Mouse (Mus musculus): ENCODE measurements around the gene Mfap1b. TPM values are rescaled to one million over a fixed set of nuclear protein-coding genes. Genes with fewer than 3 reads are reported as not detected.
"Not testable (repeated sequence)": the region's sequence is repeated elsewhere in the genome, so short reads cannot be mapped to it uniquely, and the experiment has no call there.

Gene Mfap1b
- total RNA-seq, 2 experiments from 2014 or later, result 17.4 to 21.8 TPM

DNA sequence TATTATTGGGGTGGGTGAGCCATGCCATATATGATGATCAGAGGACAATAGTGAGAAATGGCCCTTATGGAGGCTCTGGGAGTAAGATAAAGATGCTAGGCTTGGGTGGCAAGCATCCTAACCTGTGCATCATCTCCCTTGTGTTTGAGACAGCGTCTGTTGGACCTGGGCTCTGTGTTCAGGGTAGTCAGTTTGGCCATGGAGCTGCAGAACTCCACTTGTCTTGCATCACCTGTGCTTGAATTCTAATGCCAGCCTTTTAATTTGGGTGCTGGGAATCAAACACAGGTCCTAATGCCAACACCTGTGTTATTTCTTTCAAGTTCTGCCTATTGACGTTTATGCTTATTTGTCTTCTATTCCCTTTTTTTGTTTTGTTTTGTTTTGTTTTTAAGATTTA lies 1.4 kb upstream of the Mfap1b start:
- DNase-seq; intact Hi-C loops (cut with DNase I): not testable (repeated sequence)

DNA sequence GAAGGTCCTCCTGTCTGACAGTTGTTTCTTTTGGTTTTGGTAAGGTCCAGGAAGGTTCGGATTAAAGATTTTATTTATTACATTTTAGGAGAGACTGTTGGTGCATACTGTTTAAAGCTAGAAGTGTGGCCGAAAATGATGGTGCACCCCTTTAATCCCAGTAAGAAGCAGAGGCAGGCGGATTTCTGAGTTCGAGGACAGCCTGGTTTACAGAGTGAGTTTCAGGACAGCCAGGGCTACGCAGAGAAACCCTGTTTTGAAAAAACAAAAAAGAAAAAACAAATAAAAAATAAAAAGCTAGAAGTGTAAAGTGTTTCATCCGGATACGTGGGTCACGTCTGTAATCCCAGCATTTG lies 291 bp upstream of the Mfap1b start:
- intact Hi-C loops (cut with DNase I), result no loop called here
- no peak for DNase-seq

DNA sequence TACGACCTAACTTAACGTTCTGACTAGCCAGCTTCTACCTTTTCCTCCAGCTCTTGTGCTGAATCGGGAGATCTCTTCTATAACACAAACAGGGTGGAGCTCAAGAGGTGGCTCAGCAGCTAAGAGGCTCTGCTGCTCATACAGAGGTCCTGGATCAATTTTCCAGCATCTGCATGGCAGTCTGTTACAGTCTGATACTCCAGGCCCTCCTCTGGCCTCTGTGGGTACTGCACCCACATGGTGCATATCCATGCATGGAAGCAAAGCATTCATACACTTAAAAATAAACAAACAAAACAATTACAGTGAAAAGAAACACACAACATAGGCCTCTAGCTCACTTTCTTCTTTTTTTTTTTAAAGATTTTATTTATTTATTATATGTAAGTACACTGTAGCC lies 1.1 kb downstream of the Mfap1b start:
- DNase-seq; intact Hi-C loops (cut with DNase I): not testable (repeated sequence)

DNA sequence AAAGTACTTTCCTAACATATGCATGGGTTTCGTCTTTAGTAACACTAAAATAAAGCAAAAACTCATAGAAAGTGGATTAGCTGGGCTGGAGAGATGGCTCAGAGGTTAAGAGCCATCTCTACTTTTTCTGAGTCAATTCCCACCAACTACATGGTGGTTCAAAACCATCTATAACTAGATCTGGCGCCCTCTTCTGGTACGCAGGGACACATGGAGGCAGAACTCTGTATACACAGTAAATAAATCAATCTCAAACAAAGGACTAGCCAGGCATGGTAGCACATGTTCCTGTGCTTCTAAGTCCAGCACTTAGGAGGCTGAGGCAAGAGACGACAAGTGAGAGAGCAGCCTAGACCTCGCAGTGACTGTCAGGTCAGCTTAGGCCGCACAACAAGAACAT lies 4.9 kb downstream of the Mfap1b start:
- DNase-seq; intact Hi-C loops (cut with DNase I): not testable (repeated sequence)

DNA sequence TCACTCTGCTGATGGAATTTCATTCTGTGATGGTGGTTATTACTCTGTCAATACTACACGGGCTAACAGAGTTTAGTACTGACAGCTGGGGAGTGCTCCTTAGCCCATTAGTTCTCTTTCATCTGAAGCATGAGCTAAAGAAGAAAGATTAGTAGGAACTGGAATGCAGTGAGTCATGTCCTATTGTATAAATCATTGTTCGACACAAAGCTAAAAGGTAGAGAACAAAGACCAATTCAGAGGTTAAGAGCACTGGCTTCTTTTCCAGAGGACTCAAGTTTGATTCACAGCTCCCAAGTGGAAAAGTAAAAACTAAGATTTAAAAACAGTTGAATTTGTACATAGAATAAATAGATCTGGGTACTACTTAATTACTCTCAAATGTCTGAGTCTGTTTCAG lies 13.8 kb downstream of the Mfap1b start:
- intact Hi-C loops (cut with DNase I), result no loop called here

DNA sequence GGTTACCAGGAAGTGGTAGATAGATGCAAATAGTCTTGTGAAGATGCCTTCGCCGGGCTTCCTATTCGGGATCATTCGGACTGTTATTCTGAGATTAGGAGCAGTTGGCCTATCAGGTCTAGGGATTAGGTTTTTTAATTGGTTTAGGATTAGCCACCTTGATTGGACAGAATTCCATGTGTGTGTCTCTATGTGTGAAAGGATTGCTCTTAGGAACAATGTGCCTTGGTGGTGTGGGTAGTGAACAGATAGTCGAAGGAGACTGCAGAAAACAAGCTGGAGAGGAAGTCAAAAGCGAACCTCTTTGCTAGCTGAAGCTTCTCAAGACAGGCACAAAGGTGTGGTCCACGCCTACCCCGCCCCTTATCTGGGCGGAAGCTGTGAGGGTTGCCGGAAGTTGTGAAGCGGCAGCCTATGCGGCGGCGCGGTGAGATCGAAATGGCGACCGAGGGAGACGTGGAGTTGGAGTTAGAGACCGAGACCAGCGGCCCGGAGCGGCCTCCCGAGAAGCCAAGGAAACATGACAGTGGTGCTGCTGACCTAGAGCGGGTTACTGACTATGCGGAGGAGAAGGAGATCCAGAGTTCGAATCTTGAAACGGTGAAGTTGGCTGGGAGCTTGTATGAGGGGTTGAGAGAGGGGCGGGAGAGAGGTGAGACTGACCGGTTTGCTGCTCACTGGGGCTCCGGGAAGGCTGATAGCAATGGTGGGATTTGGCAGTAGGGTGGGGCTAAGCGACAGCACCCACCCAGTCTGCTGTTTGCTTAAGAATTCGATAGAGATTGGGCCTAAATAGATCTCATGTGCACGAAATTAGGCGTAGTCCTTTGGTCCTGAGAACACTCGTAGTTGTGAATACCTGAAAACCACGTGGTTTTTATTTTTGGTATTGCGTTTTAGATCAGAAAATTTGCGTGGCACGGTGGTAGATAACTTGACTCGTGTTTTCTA lies 16.9 kb downstream of the Mfap1b start, which contains the start of gene Serinc4:
Gene Serinc4 (minus strand): TSS at position 90 of the 951 bp plus-strand sequence.
- DNase-seq, result peak; percentile 70 to 73
- intact Hi-C loops (cut with DNase I), result no loop called here

More for the DNA sequence above, 13.8 kb downstream of the Mfap1b start:
- DNase-seq, result no peak

DNA sequence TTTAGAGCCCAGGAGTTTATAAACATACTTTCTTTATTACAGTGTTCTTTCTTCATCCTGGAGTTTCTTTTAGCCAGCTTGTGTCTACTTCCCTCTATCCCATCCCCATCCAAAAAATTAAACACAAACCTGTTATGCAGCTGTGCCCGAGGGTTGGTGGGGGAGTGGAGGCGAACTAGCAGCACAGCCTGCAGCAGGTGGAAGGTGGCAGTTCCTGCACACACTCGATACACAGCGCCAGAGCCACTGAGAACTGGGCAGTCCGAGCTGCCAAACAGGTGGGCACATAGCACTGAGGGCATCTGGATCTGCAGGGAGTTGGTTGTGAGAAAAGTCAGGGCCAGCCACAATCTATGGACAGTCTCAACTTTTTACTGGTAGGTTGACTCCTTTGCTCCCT lies 18.3 kb downstream of the Mfap1b start:
- DNase-seq, result no peak
- intact Hi-C loops (cut with DNase I), result no loop called here

DNA sequence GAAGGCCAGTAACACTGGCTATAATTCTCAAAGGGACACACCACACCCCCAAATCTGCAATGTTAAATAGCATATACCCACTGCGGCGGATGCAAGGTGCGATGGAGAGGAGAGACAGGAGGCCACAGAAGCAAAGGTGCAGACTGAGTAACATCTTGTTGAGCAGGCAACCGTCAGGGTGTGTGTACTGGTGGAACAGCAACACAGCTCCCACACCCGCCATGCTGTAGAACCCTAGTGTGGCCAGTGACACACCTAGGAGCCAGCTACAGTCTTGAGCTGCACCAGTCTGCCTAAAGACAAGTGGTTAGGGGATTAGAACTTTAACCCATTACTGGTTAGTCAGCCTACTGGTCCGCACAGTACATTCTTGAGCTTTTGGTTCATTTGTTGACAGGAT lies 19.9 kb downstream of the Mfap1b start:
- intact Hi-C loops (cut with DNase I), result no loop called here
- DNase-seq, result no peak

DNA sequence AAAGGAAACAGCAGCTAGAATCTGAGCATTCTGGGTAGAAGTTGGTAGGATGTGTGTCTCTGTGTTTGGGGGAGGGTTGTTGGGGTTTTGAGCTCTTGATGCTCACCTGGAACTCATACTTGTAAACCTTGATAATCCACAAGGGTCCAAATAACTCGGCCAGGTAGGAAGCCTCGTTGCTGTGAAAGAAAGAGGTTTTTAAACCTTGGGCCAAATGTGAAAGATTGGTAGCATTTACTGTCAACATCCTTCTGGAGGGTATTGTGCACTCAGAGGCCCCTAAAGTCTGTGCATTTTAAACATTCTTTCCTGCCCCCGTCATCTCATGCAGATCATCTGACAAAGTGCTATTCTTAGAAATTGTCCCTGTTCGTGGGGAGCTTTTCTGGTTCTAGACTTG lies 20.9 kb downstream of the Mfap1b start, which contains the start of gene Hypk:
Gene Hypk (plus strand): TSS at position 301 of the 400 bp plus-strand sequence.
- no peak for DNase-seq

DNA sequence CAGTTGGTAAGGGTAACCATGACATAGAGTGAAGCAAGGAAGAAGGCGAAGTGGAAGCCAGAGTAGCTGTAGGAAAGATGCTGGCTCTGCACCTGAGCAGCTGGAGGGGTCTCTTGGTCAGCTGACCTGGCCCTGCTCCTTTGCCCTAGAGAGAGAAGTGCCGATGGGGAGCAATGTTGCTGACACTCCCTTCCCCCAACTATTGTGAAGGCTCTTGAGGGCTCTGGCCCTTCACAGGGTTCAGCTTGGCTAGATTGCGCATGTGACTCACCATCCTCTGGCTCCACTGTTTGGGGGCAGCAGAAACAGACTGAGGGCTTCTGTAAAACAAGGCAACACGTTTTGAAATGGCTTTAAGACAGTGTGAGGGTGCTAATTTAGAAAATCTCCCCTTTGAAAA lies 21.5 kb downstream of the Mfap1b start:
- intact Hi-C loops (cut with DNase I), result no loop called here
- DNase-seq, result no peak

More for the DNA sequence above, 20.9 kb downstream of the Mfap1b start, which contains the start of gene Hypk:
- intact Hi-C loops (cut with DNase I), result no loop called here

DNA sequence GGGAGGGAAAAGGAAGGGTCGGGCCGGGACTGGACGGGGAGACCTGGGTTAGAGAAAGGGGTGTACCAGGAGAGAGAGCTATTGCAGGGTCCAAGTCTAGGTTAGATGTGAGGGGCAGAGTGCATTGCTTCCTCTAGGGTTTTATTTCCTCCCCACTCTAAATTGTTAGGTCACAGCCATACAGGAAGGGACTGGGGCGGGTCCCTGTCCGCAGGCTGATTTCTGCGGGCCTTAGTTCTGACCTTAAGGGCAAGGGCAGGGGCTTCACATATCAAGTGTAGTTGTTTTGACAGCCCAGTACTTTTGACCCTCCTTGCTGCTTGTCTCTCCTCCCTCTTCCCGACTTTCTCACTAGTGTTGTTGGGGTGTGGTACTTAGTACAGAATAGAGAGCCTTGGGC lies 23.8 kb downstream of the Mfap1b start:
- DNase-seq, result no peak
- intact Hi-C loops (cut with DNase I), result no loop called here

DNA sequence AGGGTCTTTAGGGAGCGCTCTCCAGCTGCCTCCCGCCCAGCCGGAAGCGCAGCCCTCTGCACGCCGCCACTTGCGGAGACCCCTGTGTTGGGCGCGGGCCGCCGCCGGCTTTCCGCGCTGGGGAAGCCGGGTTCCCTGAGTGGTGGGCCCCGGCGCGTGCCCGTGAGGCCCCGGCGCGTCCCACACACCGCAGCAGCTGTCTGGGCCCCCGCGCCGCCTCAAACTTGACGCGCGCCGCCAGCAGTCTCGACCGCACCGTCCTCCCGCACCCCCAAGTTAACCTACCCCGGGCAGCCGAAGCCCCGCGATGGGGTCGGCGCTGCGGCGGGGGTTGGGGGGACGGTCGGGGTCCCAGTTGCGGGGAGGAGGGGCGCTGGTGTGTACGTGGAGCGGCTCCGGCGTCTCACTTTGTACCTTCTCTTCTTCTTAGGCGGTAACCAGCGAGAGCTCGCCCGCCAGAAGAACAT lies 24.3 kb downstream of the Mfap1b start:
- intact Hi-C loops (cut with DNase I), result loop anchor here (2.0 kb wide), 1 partner anchor 35 kb away; no protein-coding TSS in a partner anchor
- peak in 1 of 2 experiments; percentile 17 for DNase-seq

DNA sequence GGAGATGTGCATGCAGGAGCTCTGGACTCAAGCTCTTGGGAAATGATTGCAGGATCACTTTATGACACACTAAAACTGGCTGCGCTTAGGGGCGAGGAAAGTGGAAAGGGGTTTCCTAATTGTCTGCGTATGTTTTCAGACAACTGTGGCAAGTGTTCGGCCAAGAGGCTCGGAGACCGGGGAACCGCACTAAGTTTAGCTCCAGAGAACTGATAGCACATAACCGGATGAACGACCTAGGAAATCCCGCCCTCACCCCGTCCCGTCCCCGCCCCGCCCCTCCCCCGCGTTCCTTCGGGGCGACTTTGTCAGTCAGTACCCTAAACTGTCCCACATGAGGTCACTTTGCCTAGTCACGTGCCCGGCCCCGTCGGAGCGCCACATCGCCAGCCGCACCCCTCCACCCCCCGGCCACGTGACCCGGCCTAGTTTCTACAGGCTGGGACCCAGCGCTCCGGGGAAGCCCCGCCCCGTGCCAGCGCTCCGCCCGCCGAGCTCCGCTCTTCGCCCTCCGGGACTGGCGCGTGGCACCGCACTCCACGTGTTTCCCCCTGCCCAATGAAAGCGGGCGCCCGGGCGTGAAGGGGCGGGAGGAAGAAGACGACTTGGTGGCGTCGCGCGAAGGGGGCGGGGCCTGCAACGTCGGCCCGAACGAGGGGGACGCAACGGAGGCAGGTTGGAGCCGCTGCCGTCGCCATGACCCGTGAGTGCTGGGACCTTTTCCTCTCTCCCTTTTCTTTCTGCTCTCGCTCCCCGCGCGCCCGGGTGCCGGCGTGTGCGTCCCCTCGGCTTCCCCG lies 24.9 kb downstream of the Mfap1b start, which contains the start of gene Serf2:
Gene Serf2 (plus strand): TSS at position 457 of the 797 bp plus-strand sequence.
- DNase-seq, result peak; percentile 98 to 100
- intact Hi-C loops (cut with DNase I), result loop anchor here (2.0 kb wide), 1 partner anchor 34 kb away; no protein-coding TSS in a partner anchor

DNA sequence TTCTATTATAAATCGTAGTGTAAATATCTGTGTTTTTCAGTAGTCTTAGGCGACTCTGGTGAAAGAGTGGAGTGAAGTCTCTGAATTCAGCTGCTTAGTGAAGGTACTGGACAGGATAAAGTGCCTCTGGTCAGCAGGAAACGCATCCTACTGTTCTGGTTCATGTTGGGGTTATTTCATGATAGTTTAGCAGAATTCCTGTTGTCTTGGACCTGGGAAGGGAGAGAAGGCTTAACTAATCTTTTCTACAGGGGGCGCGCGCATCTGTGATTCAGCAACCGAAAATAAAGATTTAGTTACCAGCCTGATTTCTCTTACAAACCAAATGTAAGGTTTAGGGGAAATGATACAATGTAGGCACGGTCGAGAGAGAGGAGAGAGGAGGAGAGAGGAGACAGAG lies 25.7 kb downstream of the Mfap1b start:
- intact Hi-C loops (cut with DNase I), result loop anchor here (2.0 kb wide), 1 partner anchor 33 kb away; no protein-coding TSS in a partner anchor
- DNase-seq, result peak in 1 of 2 experiments; percentile 42

DNA sequence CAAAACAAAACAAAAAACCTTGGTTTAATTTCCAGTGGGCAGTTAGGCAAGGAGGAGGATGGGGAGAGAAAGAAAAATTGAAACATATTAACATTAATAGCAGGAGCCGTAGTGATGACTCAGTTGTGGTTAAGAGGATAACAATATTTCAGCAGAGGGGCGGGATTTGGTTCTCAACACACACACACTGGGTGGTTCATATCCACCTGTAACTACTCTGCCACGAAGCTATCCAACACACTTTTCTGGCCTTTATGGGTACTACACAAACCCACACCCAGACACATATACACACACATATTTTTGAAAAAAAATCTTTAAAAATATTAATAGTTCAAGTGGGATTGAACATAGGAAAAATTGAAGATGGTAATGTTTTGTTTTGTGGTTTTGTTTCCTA lies 26.9 kb downstream of the Mfap1b start:
- no peak for DNase-seq
- intact Hi-C loops (cut with DNase I), result no loop called here

DNA sequence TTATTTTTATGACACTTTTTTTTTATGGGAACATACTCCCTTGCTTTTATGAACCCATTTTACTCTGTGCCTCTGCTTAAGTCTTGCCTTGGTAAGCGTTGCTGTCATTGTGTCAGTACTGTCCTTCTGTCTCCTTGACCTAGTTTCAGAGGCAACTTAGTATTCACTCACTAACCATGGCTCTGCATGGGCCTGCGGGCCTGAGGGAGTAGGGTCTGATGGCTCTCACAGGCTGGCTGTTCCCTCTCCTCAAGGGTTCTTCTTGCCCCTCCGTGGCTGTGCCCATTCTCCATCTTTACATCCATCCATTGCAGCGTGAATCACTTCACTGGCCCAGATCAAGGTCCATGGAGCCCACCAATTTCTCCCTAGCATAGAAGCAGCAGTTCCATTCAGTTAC lies 27.4 kb downstream of the Mfap1b start:
- DNase-seq, result no peak
- intact Hi-C loops (cut with DNase I), result no loop called here

DNA sequence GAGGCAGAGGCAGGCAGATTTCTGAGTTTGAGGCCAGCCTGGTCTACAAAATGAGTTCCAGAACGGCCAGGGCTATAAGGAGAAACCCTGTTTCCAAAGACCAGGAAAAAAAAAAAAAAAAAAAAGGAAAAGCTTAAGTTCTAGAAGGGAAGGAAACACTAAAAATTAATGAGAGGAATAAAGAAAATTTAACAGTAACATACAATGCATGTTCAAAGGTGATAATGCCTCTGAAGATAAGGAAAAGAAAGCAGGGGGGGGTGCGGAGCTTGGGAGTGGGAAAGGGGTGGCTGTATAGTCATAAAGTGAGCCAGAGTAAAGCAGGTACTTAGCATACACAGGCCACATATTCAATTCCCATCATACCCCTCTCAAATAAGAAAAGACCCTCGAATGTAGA lies 28.8 kb downstream of the Mfap1b start:
- intact Hi-C loops (cut with DNase I), result no loop called here
- DNase-seq, result no peak

DNA sequence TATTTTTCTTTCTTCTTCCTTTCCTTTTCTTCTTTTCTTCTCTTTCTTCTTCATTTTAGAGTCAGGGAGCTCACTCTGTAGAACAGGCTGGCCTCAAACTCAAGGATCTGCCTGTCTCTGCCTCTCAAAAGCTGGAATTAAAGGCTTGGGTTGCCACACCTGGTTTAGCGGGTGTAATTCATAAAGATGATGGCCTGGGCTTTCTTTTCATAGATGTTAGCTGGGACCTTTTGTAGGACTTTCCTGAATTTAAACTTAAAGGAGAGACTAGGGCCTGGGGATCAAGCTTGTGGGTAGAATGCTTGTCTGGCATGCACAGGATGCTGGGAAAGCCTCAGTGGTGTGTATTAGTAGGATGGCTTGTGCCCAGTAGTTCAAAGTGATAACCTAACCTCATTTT lies 29.7 kb downstream of the Mfap1b start, which contains the start of gene Ell3:
Gene Ell3 (minus strand): TSS at position 101 of the 400 bp plus-strand sequence.
- intact Hi-C loops (cut with DNase I), result no loop called here
- no peak for DNase-seq

DNA sequence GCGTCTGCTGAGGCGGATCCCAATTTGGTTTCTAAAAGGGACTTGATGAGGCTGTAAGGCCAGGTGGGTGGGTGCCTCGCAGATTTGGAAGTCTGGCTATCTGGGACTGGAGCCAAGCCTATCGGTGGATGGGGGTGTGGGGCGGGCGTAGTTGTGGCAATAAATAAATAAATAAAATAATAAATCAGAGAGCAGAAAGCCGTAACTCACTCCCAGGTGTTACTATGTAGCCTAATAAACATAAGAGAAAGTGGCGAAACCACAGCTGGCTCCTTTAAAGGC lies 30.9 kb downstream of the Mfap1b start:
- DNase-seq, result no peak
- intact Hi-C loops (cut with DNase I), result no loop called here

DNA sequence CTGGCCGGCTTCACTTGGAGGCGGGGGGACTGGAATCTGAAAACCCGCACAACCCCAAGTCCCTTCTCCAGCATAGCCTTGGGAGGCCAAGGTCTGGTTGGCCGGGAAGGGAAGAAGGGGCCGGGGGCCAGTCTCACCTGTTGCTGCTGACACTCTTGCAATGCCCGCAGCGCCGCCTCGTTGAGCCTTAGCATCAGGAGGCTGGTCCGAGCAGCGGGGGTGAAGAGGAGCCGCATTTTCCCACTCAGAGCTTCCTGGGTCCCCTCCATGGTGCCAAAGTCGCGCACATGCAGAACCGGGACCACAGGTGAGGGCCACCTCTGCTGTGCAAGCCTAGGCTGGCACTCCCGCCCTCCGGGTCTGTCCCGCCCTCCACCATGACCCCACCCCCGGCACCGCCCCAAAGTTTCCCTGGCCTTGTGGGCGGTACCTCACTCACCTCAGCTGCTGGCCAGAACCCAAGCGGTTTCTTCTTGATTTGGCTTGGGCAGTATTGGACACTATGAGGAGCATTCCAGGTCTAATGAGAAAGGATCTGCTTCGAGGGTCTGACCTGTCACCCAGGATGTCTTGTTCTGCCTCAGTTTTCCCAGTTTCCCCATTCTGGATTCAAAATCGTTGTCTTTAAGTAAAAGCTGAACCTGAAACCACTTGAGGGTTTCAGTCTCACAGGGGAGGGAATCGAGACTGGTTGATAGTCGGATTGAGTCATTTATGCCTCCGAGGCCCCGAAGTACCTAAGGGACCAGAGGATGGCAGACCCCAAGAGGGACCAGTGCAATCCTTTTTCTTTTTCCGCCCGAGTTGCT lies 31.4 kb downstream of the Mfap1b start:
- peak in 1 of 2 experiments; percentile 49 for DNase-seq
- intact Hi-C loops (cut with DNase I), result no loop called here
